Mouse (Mus musculus) large intestine, adult 2 months (tissue): ENCODE data around the gene Gatd1. TPM values are rescaled to one million over a fixed set of nuclear protein-coding genes. Genes with fewer than 3 reads are reported as not detected.

Source experiments
- DNase-seq: peaks from one replicate; pipeline ENCODE4 v3.0.0-alpha.2; 2012; ENCODE audit warnings: low read depth, low spot score
- WGBS: fragments of 180-500 bp; shearing (Covaris S2); methylation state at CpG from one replicate; pipeline ENCODE4 v1.1.7; 2018; 5-methylcytosine and 5-hydroxymethylcytosine counted together
- polyA plus RNA-seq: library from polyadenylated mRNA; depleted of rRNA; stranded (reverse); fragments of >200 nt; gene quantifications from 2 replicates; pipeline ENCODE4 v1.2.3, GENCODE M21; 2012

The Gatd1 gene
- polyA plus RNA-seq, 1 experiment, result 56.7 TPM

DNA sequence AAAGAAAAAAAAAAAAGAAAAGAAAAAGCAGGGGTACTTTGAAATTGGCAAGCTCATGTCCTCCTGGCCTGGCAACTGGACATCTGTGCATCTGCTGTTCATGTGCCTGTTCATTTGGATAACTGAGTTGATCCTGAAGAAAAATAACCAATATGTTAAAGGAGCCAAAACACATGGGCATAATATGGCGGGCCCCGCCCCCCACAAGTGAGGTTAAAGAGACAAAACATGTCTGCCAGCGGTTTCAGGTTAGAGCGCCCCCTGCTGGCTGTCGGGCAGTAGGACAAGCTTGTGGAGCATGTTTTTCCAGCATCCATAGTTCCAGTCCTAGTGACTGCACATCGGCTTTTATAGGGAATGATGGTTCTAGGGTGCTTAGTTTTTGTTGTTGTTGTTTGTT, 19.2 kb downstream of the Gatd1 start:
- no peak for DNase-seq

DNA sequence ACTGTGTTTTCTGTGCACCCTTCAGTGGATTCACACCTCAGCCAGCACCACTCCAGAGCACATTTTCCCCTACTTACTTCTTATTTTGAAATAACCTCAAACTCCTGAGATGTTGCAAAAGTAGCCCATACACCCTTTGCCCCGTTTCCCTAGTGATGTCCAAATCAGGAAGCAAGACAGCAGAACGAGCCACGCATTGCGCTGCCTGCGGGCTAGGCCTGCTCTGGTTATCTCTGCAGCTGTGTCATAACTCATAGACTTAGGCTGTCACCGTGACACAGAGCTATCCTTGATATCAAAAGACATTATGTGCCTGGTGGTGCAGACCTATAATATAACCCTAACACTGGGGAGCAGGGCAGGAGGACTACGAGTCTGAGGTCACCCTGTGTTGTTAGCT, 19.8 kb downstream of the Gatd1 start:
- WGBS, result 44% methylated on average over 7 of the region's 7 CpGs
- DNase-seq, result no peak

More for the DNA sequence above, 19.2 kb downstream of the Gatd1 start:
- 20% methylated on average over 6 of the region's 6 CpGs for WGBS

DNA sequence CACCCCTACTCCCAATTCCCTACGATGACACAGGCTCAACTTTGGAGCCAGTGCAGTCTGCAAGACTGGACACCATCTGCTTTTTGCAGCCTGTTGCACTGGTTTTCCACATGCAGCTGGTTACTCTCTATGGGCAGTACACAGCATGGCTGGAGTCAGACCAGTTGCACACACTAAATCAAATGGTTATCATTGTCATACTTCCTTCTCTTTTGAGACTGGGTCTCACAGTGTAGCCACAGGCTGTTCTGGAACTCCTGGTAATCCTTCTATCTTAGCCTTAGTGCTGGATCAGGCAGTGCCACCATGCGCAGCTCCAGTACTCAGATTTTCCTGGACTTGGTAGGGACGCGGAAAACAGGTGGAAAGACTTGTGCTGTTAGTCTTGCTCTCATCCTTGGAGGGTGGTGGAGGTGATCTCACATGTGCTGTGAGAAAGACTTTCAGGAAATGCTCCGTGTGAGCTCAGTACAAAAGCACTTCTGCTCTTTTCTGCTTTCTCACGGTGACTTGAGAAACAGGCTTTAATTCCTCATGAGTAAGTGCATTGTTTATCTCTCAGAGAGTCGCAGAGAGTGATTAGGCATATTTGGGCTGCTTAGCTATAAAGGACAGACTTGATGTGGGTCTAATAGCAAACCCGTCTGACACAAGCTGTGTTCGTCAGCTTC, 21.2 kb downstream of the Gatd1 start:
- no peak for DNase-seq
- WGBS, result 7% methylated on average over 9 of the region's 9 CpGs

DNA sequence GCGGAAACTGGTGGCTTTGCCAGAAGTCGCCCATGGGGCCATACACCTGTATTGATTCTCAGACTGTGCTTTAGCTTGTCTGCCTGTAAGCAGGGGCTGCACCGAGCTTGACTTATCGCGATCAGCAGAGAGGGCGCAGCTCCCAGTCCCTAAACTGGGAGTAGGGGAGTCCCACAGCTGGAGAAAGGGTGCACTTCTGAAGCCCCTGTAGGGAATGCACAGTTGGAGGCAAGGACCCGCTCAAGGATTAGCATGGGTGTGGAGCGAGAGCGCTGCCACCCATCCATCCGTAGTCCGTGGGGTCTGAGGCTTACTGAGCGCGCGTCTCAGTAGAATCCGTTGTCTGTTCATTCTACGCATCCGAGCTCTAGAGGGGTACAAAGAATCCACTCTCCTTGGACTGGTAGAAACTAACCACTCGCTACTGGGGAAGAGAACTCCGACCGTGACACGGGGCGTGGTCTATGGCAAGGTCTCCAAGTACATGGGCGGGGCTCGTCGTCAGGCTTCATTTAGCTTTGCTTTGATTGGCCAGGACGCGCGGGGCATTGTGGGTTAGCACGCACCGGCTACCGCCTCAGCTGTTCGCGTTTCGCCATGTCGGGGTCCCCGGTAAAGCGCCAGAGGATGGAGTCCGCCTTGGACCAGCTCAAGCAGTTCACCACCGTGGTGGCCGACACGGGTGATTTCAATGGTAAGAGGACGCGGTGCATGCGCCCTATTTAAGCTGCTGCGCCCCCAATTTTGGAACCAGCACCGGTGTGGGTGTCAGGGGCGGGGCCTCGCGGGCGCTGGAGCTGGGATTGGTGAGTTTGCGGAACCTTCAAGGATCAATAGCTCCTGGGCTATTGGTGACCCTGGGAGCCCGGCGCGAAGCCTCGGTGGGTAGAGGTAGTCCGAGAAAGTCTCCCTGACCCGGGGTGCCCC, 22.0 kb downstream of the Gatd1 start, which contains the start of gene Taldo1:
TSS of gene Taldo1 (plus strand) at position 575 of the 927 bp plus-strand sequence.
- WGBS, result under 1% methylated on average over 57 of the region's 57 CpGs
- peak; percentile 96 for DNase-seq

DNA sequence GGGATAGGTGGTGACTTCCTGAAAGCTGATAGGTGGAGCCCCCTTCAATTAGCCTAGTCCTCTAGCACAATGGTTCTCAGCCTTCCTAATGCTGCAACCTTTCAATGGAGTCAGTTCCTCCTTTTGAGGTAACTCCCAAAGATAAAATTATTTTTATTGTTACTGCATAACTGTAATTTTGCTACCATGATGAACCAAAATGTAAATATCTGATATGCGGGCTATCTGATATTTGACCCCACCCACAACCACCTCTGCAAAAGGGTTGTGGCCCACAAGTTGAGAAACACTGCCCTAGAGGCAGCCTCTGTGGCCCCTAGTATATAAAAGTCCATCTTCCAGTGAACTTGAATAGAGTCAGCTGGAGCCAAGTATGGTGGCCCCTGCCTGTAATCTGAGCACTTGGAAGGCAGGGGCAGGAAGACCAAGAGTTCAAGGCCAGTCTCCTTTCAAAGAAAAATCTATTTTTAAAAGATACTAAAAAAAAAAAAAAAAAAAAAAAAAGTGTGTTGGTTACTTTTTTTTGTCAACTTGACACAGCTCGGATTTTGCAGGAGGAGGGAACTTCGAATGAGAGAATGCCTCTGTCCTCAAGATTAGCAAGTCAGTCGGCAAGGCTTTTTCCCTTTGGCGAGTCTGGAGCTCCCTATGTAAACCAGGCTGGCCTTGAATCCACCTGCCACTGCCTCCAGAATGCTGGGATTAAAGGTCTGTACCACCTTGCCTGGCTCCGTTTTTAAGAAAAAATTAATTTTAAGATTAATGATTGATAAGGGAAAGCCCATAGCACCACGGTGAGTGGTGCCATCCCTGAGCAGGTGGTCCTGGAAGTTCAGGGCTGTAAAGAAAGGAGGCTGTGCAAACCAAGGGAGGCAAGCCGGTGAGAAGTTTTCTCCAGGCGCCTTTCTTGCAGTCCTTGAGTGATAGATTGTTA, 23.3 kb downstream of the Gatd1 start:
- no peak for DNase-seq
- 23% methylated on average over 9 of the region's 9 CpGs for WGBS

DNA sequence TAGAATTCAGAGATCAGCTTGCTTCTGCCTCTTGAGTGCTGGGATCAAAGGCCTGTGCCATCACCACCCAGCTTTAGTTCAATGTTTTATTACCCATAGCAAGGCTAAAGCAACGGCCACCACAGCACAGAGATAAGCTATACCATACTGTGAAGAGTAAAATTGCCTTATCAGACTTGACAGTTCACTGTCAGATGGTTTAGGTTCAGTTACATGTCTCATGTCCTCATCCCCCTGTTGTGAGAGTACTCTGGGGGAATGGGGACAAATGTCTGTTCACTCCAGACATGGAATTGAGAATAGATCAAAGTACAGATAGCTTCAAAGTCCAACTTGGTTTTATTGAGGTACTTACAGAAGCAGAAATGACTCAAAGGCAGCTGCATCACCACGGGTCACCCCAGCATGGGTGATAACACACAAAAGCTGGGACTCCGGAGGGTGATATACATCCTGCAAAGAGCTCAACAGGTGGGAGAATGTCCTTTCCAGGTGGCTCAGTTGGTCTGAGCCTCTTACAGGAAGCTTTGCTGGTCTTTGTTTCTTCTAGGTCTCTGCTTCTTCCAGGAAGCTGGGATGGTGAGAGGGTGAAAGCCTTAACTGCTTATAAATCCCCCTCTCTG, 25.3 kb downstream of the Gatd1 start:
- no peak for DNase-seq
- 26% methylated on average over 3 of the region's 3 CpGs for WGBS

DNA sequence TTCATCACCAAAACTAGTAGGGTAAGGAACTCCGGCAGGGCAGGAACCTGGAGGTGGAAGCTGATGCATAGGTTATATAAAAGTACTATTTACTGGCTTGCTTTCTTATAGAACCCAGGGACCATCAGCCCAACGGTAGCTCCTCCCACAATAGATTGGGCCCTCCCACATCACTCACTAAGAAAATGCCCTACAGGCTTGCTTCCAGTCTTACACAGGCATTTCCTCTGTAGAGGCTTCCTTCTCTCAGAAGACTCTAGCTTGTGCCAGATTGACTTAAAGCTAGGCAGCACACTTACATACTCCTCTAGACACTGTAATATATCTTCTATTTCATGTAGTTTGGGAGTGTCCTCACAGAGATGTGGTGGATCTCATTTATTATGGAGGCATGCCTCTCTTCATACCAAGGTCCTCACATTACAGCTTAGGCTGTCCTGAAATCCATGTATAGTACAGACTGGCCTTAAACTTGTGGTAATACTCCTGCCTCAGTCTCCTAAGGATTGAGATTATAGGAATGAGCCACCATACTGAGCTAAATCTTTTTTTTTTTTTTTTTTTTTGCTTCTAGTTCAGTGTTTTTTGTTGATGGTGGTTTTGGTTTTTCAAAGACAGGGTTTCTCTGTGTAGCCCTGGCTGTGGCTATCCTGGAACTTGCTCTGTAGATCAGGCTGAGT, 26.0 kb downstream of the Gatd1 start:
- 36% methylated on average over 2 of the region's 2 CpGs for WGBS

DNA sequence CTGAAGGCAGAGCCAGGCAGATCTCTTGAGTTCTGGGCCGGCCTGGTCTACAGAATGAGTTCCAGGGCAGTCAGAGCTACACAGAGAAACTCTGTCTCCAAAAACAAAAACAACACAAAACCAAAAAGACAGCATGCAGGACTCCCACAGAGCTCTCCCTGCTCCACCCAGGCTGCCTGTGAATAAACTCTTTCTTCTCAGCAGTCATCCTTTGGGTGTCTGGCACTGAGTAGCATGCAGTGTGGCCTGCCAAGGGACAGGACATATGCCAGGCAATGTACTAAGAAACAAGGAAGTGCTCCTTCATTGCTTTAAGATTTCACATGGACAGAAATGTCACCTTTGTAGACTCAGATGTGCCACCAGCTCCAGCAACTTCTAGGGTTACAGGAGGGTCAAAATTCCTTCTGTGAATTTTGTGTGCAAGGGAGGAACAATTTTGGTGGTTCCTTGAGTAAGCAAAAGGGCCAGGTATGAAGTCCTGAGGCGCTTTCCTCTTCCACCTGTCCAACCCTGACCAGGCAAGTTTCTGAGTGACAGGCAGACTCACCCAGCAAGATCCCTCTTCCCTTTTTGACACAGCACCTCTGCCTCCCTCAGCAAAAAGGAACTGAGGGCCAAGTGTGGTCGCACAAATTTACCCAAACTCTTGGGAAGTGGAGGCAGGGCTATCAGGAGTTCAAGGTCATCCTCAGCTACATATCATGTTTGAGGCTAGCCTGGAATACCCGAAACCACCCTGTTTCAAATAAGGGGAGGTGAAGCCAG, 32.7 kb downstream of the Gatd1 start:
- DNase-seq, result no peak
- 57% methylated on average over 4 of the region's 4 CpGs for whole genome bisulfite sequencing

More for the DNA sequence above, 26.0 kb downstream of the Gatd1 start:
- no peak for DNase-seq

DNA sequence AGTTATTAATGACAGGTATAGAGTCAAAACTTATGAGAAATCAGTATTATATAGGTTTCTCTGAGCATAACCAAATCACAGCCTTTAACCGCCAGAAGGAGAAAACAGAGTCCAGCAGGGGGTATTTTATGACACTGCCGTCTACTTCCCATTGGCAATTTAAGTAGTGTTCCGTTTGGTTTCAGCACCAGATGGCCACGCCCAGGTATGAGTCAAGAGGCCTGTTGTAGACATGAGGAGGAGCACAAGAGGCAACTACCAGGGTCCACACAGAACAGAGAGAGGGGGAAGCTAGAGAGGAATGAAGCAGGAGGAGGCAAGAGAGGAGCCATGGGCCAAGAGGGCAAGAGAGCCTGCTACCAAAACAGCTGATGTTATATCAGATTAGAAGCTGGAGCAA, 34.4 kb downstream of the Gatd1 start:
- WGBS, result 19% methylated on average over 4 of the region's 4 CpGs
- no peak for DNase-seq

DNA sequence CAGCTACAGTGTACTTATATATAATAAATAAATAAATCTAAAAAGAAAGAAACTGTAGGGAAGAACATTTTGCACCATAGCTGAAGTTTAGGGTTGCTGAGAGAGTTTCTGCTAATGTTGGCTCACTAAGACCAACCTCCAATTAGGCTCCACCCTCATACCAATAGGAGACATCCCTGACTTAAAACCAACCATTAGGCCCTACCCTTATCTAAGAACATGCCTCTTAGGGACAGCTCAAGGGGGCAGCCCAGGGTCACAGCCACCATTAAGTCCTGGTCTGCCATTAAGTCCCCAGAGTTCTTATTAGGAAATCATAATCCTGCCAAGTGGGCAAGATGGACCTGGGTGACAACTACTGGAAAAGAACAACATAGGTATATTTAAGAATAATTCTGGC, 39.5 kb downstream of the Gatd1 start:
- DNase-seq, result no peak

DNA sequence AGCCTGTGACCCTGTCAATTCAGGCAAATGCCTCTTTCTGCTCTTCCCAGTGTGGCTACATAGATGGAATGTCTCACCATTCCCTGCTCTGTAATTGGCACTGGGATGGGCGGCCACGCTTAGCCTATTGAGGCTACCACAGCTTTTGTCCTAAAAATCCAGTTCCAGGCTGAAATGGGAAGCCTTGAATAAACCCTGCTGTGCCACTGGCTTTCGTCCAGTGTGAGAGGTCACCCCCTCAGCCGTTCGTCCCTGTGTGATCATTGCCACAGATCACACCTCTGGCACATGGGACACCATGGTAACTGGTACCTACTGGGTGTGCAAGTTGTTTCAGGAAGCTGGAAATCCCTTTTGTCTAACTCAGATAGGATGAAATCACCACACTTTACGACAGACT, 40.3 kb downstream of the Gatd1 start:
- WGBS, result 67% methylated on average over 6 of the region's 6 CpGs
- DNase-seq, result no peak

DNA sequence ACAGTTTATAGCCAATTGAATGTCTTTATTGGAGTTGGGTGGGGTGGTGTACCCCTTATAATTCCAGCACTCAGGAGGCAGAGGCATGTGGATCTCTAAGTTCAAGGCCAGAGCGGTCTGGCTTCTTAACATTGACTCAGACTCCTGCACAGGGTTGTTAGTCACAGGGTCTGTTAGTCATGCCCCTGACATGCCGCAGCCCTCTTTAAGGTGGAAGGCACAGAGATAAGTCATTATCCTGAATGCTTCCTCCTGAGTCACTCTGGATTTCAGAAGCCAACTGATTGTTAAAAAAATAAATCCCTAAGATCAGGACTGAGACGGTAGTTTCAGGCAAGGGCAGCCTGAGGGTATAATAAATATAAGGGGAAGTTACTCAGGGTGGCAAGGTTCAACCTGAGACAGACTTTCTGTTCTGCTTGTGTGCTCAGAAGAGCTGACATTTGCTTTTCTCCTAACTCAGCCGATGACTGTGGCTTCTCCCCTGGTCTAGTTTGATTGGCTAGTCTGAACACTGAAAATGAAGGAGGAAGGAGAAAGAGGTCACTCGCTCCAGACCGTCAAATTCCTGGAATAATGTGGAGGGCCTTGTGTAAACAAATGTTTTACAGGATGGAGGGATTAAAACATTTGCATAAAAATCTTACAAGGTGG, 41.9 kb downstream of the Gatd1 start:
- WGBS, result 15% methylated on average over 6 of the region's 6 CpGs
- DNase-seq, result no peak

DNA sequence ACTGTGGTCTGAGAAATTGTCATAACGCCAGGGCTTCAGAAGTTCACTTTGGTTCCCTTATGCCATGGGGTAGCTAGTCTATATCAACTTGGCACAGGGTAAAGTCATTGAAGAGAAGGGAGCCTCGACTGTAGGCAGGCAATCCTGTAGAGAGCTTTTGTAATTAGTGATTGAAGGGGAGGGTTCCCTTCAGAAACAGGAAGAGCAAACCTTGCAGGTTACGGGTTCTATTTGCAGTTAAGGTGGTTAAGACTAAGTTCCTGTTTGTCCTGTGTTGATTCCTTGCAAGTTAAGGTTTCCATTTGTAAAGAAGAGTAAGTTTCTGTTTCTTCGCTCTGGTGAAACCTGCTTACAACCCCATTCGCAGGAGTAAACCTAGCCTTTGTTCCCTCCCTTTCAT, 44.0 kb downstream of the Gatd1 start:
- WGBS, result 53% methylated on average over 5 of the region's 5 CpGs
- DNase-seq, result no peak

DNA sequence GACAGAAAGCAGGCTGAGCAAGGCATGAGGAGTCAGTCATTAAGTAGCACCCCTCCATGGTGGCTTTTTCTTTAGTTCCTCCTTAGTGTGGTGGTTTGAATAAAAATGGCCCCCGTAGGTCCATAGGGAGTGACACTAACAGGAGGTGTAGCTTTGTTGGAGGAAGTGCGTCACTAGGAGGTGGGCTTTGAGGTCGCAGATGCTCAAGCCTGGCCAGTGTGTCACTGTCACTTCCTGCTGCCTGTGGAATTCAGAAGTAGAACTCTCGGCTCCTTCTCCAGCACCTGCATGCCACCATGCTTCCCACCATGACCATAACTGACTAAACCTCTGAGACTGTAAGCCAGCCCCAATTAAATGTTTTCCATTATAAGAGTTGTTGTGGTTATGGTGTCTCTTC, 46.6 kb downstream of the Gatd1 start:
- 91% methylated on average over 4 of the region's 4 CpGs for WGBS

DNA sequence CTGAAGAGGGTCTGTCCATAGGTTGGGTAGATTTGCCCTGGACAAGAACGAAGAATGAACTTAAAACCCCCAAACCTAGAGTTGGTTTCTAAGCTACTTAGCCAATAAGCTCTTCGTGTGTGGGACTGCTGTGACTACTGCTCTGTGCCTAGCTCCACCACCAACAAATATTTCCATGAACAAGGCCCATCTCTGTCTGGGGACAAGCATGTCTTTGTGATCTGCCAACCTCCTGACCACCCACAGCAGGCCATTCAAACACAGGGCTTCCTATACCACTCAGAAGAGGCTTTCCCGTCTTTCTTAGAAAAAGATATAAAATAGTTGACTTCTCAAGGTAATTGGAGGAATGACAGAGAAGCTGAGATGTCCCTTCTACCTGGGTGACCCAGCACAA, 48.9 kb downstream of the Gatd1 start:
- 75% methylated on average over 3 of the region's 3 CpGs for WGBS

More for the DNA sequence above, 46.6 kb downstream of the Gatd1 start:
- no peak for DNase-seq

DNA sequence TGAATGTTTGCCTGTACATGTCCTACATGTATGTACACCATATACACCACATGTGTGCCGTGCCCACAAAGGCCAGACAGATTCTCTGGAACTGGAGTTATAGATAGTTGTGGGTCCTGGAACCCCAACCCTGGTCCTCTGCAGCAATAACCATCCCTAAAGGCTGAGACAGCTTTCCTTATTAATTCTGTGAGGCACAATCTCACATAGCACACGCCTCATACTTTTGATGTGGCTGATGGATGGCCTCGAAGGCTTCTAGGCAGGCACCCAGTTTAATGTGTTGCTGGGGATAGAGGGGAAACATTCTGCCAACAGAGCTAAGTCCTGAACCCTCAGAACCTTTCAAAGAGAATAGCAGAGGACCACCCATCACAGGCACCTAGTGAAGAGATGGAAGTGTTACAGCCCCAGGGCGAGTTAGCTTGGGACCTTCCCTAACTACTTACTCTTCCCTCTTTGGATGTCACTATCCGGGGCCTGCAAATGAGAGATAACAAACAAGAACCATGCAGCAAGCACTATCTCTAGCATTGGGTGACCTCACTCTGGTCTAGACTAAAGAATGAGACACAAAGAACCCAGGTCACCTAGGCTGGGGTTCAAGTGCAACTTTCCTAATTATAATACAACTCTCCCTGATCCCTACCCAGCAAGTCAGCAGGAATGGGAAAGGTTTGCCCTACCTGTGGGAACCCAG, 49.4 kb downstream of the Gatd1 start:
- DNase-seq, result no peak
- 86% methylated on average over 5 of the region's 5 CpGs for WGBS

More for the DNA sequence above, 48.9 kb downstream of the Gatd1 start:
- DNase-seq, result no peak

DNA sequence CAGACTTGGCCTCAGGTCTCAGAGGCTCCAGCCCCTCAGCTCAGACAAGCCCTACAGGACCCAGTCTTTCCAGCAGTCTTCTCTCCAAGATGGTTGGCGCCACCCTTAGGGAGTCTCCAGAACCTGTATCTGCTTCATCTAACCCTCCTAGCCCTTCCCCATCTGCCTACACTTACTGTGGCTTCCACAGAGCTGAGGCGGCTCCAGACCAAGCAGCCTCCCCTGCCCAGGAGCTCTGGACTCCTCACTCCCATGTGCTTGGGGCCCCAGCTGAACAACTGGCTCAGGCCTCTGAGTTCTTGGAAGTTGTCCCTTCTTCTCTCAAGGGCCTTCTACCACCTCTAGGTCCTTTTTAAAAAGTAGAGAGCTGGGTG, 50.2 kb downstream of the Gatd1 start:
- WGBS, result 85% methylated on average over 2 of the region's 2 CpGs
- no peak for DNase-seq
